Mouse (Mus musculus) macrophage (primary cell): ENCODE data around the gene Exoc2. TPM values are rescaled to one million over a fixed set of nuclear protein-coding genes. Genes with fewer than 3 reads are reported as not detected.

Experiments
- H3K27ac ChIP-seq: fragments of 350-480 bp; formaldehyde crosslinking; 2 replicates; pipeline ENCODE4 v1.9.0; 2021
- H3K36me3 ChIP-seq: fragments of 350-480 bp; formaldehyde crosslinking; 2 replicates; pipeline ENCODE4 v1.9.0; 2021; ENCODE audit errors: inconsistent target
- H3K4me3 ChIP-seq: fragments of 350-480 bp; formaldehyde crosslinking; 2 replicates; pipeline ENCODE4 v1.9.0; 2021; ENCODE audit errors: inconsistent target
- H3K79me2 ChIP-seq: fragments of 350-480 bp; formaldehyde crosslinking; 2 replicates; pipeline ENCODE4 v1.9.0; 2021; ENCODE audit errors: inconsistent target
- WGBS: methylation state at CpG from one replicate; pipeline ENCODE4 v1.1.7; 2026; ENCODE audit warnings: inconsistent platforms; ENCODE audit not compliant: missing documents; 5-methylcytosine and 5-hydroxymethylcytosine counted together
- polyA plus RNA-seq: library from polyadenylated mRNA; stranded (reverse); fragments of 250-400 nt; gene quantifications from 3 replicates; pipeline ENCODE4 v1.2.4, GENCODE M21; 2018; ENCODE audit warnings: inconsistent platforms

The Exoc2 gene
- polyA plus RNA-seq, 1 experiment from 2014 or later: 30.4 TPM

GRCm38 (mm10) chr13:30949181-30949580 is 24.7 kb downstream of the Exoc2 start:
- Histone ChIP-seq H3K36me3 (no peaks in the 10 kb centered on the region; the same call in 1 of the 2 replicates), H3K4me3 (no peak overlapping the region), H3K79me2 (peaks cover 100% of the 10 kb centered on the region), H3K27ac (no peak overlapping the region)
- 75% methylated on average over 9 of the region's 9 CpGs for WGBS

- H3K36me3 ChIP-seq: no peaks in the 10 kb centered on the region; the same call in 1 of the 2 replicates
- H3K27ac ChIP-seq: no peak within 1 kb of the TSS
- 96% methylated on average over 11 of the region's 11 CpGs for WGBS
- peaks cover 100% of the 10 kb centered on the region for H3K79me2 ChIP-seq
- no peak within 1 kb of the TSS for H3K4me3 ChIP-seq
Observed at GRCm38 (mm10) chr13:30947540-30947939, 26.4 kb downstream of the Exoc2 start, which contains the start of gene Hus1b. TSS of gene Hus1b (minus strand) at chr13:30947759.

GRCm38 (mm10) chr13:30947129-30947528 is 26.8 kb downstream of the Exoc2 start:
- Histone ChIP-seq H3K27ac (no peak overlapping the region), H3K36me3 (no peaks in the 10 kb centered on the region; the same call in 1 of the 2 replicates), H3K4me3 (no peak overlapping the region), H3K79me2 (peaks cover 100% of the 10 kb centered on the region)
- 92% methylated on average over 15 of the region's 15 CpGs for WGBS

- no peak overlapping the region for H3K4me3 ChIP-seq
- no peak overlapping the region for H3K27ac ChIP-seq
- H3K79me2 ChIP-seq: peaks cover 99% of the 10 kb centered on the region
- H3K36me3 ChIP-seq: no peaks in the 10 kb centered on the region; the same call in 1 of the 2 replicates
Observed at GRCm38 (mm10) chr13:30945788-30946187, 28.1 kb downstream of the Exoc2 start.

- 61% methylated on average over 6 of the region's 6 CpGs for WGBS
- no peak overlapping the region for H3K4me3 ChIP-seq
- H3K79me2 ChIP-seq: no peaks in the 10 kb centered on the region; the same call in 1 of the 2 replicates
- H3K27ac ChIP-seq: no peak overlapping the region
- H3K36me3 ChIP-seq: peaks cover 17% of the 10 kb centered on the region; the same call in 1 of the 2 replicates
Observed at GRCm38 (mm10) chr13:30932972-30933371, 40.9 kb downstream of the Exoc2 start.

GRCm38 (mm10) chr13:30931613-30932012 is 42.3 kb downstream of the Exoc2 start:
- peaks cover 14% of the 10 kb centered on the region; the same call in 1 of the 2 replicates for H3K36me3 ChIP-seq
- 81% methylated on average over 4 of the region's 4 CpGs for WGBS
- no peak overlapping the region for H3K4me3 ChIP-seq
- H3K79me2 ChIP-seq: no peaks in the 10 kb centered on the region; the same call in 1 of the 2 replicates
- H3K27ac ChIP-seq: no peak overlapping the region

- no peak overlapping the region for H3K27ac ChIP-seq
- H3K4me3 ChIP-seq: no peak overlapping the region
- peaks cover 23% of the 10 kb centered on the region; the same call in 1 of the 2 replicates for H3K36me3 ChIP-seq
- no peaks in the 10 kb centered on the region; the same call in 1 of the 2 replicates for H3K79me2 ChIP-seq
- 96% methylated on average over 2 of the region's 2 CpGs for WGBS
Observed at GRCm38 (mm10) chr13:30929119-30929518, 44.8 kb downstream of the Exoc2 start.

GRCm38 (mm10) chr13:30924269-30924668 is 49.6 kb downstream of the Exoc2 start:
- H3K79me2 ChIP-seq: no peaks in the 10 kb centered on the region
- H3K27ac ChIP-seq: no peak overlapping the region
- H3K36me3 ChIP-seq: peaks cover 17% of the 10 kb centered on the region; the same call in 1 of the 2 replicates
- no peak overlapping the region for H3K4me3 ChIP-seq
- WGBS: 93% methylated on average over 5 of the region's 6 CpGs

- H3K4me3 ChIP-seq: no peak overlapping the region
- H3K36me3 ChIP-seq: peaks cover 17% of the 10 kb centered on the region; the same call in 1 of the 2 replicates
- H3K27ac ChIP-seq: no peak overlapping the region
- WGBS: 77% methylated on average over 4 of the region's 4 CpGs
- no peaks in the 10 kb centered on the region for H3K79me2 ChIP-seq
Observed at GRCm38 (mm10) chr13:30921914-30922313, 52.0 kb downstream of the Exoc2 start.

GRCm38 (mm10) chr13:30913757-30914156 is 60.1 kb downstream of the Exoc2 start:
- H3K4me3 ChIP-seq: no peak overlapping the region
- peak overlapping the region; percentile 16; the same call in 1 of the 2 replicates for H3K27ac ChIP-seq
- H3K36me3 ChIP-seq: peaks cover 15% of the 10 kb centered on the region; the same call in 1 of the 2 replicates
- no peaks in the 10 kb centered on the region for H3K79me2 ChIP-seq

GRCm38 (mm10) chr13:30913028-30913427 is 60.9 kb downstream of the Exoc2 start:
- peak overlapping the region; percentile 16; the same call in 1 of the 2 replicates for H3K27ac ChIP-seq
- no peak overlapping the region for H3K4me3 ChIP-seq
- H3K36me3 ChIP-seq: peaks cover 15% of the 10 kb centered on the region; the same call in 1 of the 2 replicates
- WGBS: 45% methylated on average over 4 of the region's 4 CpGs
- no peaks in the 10 kb centered on the region for H3K79me2 ChIP-seq

- Histone ChIP-seq H3K36me3 (peaks cover 15% of the 10 kb centered on the region; the same call in 1 of the 2 replicates), H3K4me3 (no peak overlapping the region), H3K79me2 (no peaks in the 10 kb centered on the region), H3K27ac (no peak overlapping the region)
- 91% methylated on average over 5 of the region's 5 CpGs for WGBS
Observed at GRCm38 (mm10) chr13:30911931-30912625, 61.8 kb downstream of the Exoc2 start.

- Histone ChIP-seq H3K36me3 (peaks cover 20% of the 10 kb centered on the region; the same call in 1 of the 2 replicates), H3K79me2 (no peaks in the 10 kb centered on the region), H3K27ac (no peak overlapping the region), H3K4me3 (no peak overlapping the region)
- WGBS: 94% methylated on average over 5 of the region's 5 CpGs
Observed at GRCm38 (mm10) chr13:30910889-30911288, 63.0 kb downstream of the Exoc2 start.

- Histone ChIP-seq H3K79me2 (no peaks in the 10 kb centered on the region), H3K36me3 (peaks cover 35% of the 10 kb centered on the region), H3K4me3 (no peak overlapping the region), H3K27ac (no peak overlapping the region)
- WGBS: 96% methylated on average over 2 of the region's 2 CpGs
Observed at GRCm38 (mm10) chr13:30902286-30902685, 71.6 kb downstream of the Exoc2 start.

GRCm38 (mm10) chr13:30901387-30902041 is 72.4 kb downstream of the Exoc2 start:
- 64% methylated on average over 7 of the region's 7 CpGs for WGBS
- Histone ChIP-seq H3K79me2 (no peaks in the 10 kb centered on the region), H3K36me3 (peaks cover 35% of the 10 kb centered on the region), H3K4me3 (no peak overlapping the region), H3K27ac (no peak overlapping the region)
